Mouse (Mus musculus): ENCODE results near the gene Lgalsl. TPM values are rescaled to one million over a fixed set of nuclear protein-coding genes. Genes with fewer than 3 reads are reported as not detected.

Gene Lgalsl
- polyA plus RNA-seq, 2 experiments = 25.5 to 52.0 TPM

DNA sequence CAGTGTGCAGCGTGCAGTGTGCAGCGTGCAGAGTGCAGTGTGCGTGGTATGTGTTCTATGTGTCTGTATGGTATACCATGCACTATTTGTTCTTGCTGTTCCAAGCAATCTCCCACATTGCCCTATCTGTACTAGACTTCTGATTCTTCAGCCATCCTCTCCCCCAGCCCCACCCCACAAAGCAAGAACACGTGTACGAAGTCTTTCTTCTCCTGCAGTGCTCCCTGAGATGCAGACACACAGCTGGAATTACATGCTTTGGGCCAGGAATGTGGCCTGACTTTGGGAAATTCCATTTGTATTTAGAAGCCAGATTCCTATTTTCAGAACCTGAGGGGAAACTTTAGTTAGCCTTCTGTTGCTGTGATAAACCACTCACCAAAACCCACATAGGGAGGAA is 18.5 kb upstream of the Lgalsl start:
- no peak for TF ChIP-seq POLR2A (IDR thresholded peaks at IDR 0.05; ENCODE audit: borderline replicate concordance, extremely low read depth, insufficient read depth, insufficient read length)
- H3K4me1 ChIP-seq (ENCODE audit: control insufficient read depth, insufficient read depth, low read length) = 0 out of 2 replicates have a peak, but pooled peaks cover 14% of the 10 kb centered on the region
- no peaks in the 10 kb centered on the region for H3K36me3 ChIP-seq (ENCODE audit: control insufficient read depth, insufficient read depth, low read length)
- peak overlapping the region; percentile 28; the same call in 1 of the 2 replicates for H3K27ac ChIP-seq (replicated peaks; ENCODE audit: low read depth, low read length)
- H3K27me3 ChIP-seq (ENCODE audit: control insufficient read depth, insufficient read depth, low read length) = no peaks in the 10 kb centered on the region
- peak; percentile 63; the same call in 1 of the 2 replicates for ATAC-seq (ENCODE audit: low FRiP score, low read depth)
- 69% methylated on average over 5 of the region's 5 CpGs for WGBS
- no peak overlapping the region for H3K4me3 ChIP-seq (replicated peaks; ENCODE audit: low read length)
- H3K9me3 ChIP-seq (ENCODE audit: control insufficient read depth, low read length) = no peaks in the 10 kb centered on the region
- no peak overlapping the region for H3K4me2 ChIP-seq (replicated peaks; ENCODE audit: low read depth, low read length, severe bottlenecking)
- no peak for DNase-seq (ENCODE audit: low spot score)
- H3K9ac ChIP-seq (ENCODE audit: low read depth, low read length, severe bottlenecking) = no peak overlapping the region

- Histone ChIP-seq H3K36me3 (ENCODE audit: control insufficient read depth, insufficient read depth, low read length) (no peaks in the 10 kb centered on the region), H3K4me3 (replicated peaks; ENCODE audit: low read length) (no peak overlapping the region), H3K4me1 (ENCODE audit: control insufficient read depth, insufficient read depth, low read length) (no peaks in the 10 kb centered on the region), H3K9ac (ENCODE audit: low read depth, low read length, severe bottlenecking) (no peak overlapping the region), H3K9me3 (ENCODE audit: control insufficient read depth, low read length) (no peaks in the 10 kb centered on the region), H3K27ac (replicated peaks; ENCODE audit: low read depth, low read length) (no peak overlapping the region), H3K27me3 (ENCODE audit: control insufficient read depth, insufficient read depth, low read length) (no peaks in the 10 kb centered on the region), H3K4me2 (replicated peaks; ENCODE audit: low read depth, low read length, severe bottlenecking) (no peak overlapping the region)
- no peak for ATAC-seq (ENCODE audit: low FRiP score, low read depth)
- TF ChIP-seq POLR2A (IDR thresholded peaks at IDR 0.05; ENCODE audit: borderline replicate concordance, extremely low read depth, insufficient read depth, insufficient read length) = no peak
- no peak for DNase-seq (ENCODE audit: low spot score)
- 73% methylated on average over 5 of the region's 5 CpGs for WGBS
Observed at GRCm38 (mm10) chr11:20837366-20837765, 6.5 kb upstream of the Lgalsl start.

GRCm38 (mm10) chr11:20831600-20832137 is 813 bp upstream of the Lgalsl start:
- DNase-seq (ENCODE audit: low spot score) (no peak), ATAC-seq (ENCODE audit: low FRiP score, low read depth) (no peak)
- peaks cover 23% of the 10 kb centered on the region for H3K36me3 ChIP-seq (ENCODE audit: control insufficient read depth, insufficient read depth, low read length)
- H3K4me2 ChIP-seq (replicated peaks; ENCODE audit: low read depth, low read length, severe bottlenecking) = peak overlapping the region; percentile 83
- no peak for TF ChIP-seq POLR2A (IDR thresholded peaks at IDR 0.05; ENCODE audit: borderline replicate concordance, extremely low read depth, insufficient read depth, insufficient read length)
- H3K4me1 ChIP-seq (ENCODE audit: control insufficient read depth, insufficient read depth, low read length) = peaks cover 17% of the 10 kb centered on the region
- no peaks in the 10 kb centered on the region for H3K9me3 ChIP-seq (ENCODE audit: control insufficient read depth, low read length)
- H3K4me3 ChIP-seq (replicated peaks; ENCODE audit: low read length) = peak overlapping the region; percentile 83
- no peak overlapping the region for H3K27ac ChIP-seq (replicated peaks; ENCODE audit: low read depth, low read length)
- H3K9ac ChIP-seq (ENCODE audit: low read depth, low read length, severe bottlenecking) = peak overlapping the region; percentile 91
- no peaks in the 10 kb centered on the region for H3K27me3 ChIP-seq (ENCODE audit: control insufficient read depth, insufficient read depth, low read length)
- WGBS = 20% methylated on average over 11 of the region's 11 CpGs

GRCm38 (mm10) chr11:20829993-20830685 is 717 bp downstream of the Lgalsl start:
- peak; percentile 28; the same call in 1 of the 2 replicates for ATAC-seq (ENCODE audit: low FRiP score, low read depth)
- peak overlapping the region; percentile 83 for H3K4me3 ChIP-seq (replicated peaks; ENCODE audit: low read length)
- no peaks in the 10 kb centered on the region for H3K9me3 ChIP-seq (ENCODE audit: control insufficient read depth, low read length)
- no peaks in the 10 kb centered on the region for H3K27me3 ChIP-seq (ENCODE audit: control insufficient read depth, insufficient read depth, low read length)
- peaks cover 17% of the 10 kb centered on the region for H3K4me1 ChIP-seq (ENCODE audit: control insufficient read depth, insufficient read depth, low read length)
- no peak for TF ChIP-seq POLR2A (IDR thresholded peaks at IDR 0.05; ENCODE audit: borderline replicate concordance, extremely low read depth, insufficient read depth, insufficient read length)
- peak overlapping the region; percentile 83 for H3K4me2 ChIP-seq (replicated peaks; ENCODE audit: low read depth, low read length, severe bottlenecking)
- WGBS = 15% methylated on average over 20 of the region's 23 CpGs
- peak overlapping the region; percentile 91 for H3K9ac ChIP-seq (ENCODE audit: low read depth, low read length, severe bottlenecking)
- H3K27ac ChIP-seq (replicated peaks; ENCODE audit: low read depth, low read length) = peak overlapping the region; percentile 81
- peak; percentile 36 for DNase-seq (ENCODE audit: low spot score)
- H3K36me3 ChIP-seq (ENCODE audit: control insufficient read depth, insufficient read depth, low read length) = peaks cover 32% of the 10 kb centered on the region

GRCm38 (mm10) chr11:20829056-20829686 is 1.7 kb downstream of the Lgalsl start:
- Histone ChIP-seq H3K9me3 (ENCODE audit: control insufficient read depth, low read length) (no peaks in the 10 kb centered on the region), H3K4me2 (replicated peaks; ENCODE audit: low read depth, low read length, severe bottlenecking) (peak overlapping the region; percentile 83; the same call in 1 of the 2 replicates), H3K4me1 (ENCODE audit: control insufficient read depth, insufficient read depth, low read length) (peaks cover 17% of the 10 kb centered on the region), H3K36me3 (ENCODE audit: control insufficient read depth, insufficient read depth, low read length) (peaks cover 34% of the 10 kb centered on the region), H3K9ac (ENCODE audit: low read depth, low read length, severe bottlenecking) (no peak overlapping the region), H3K27ac (replicated peaks; ENCODE audit: low read depth, low read length) (no peak overlapping the region), H3K27me3 (ENCODE audit: control insufficient read depth, insufficient read depth, low read length) (no peaks in the 10 kb centered on the region), H3K4me3 (replicated peaks; ENCODE audit: low read length) (no peak overlapping the region)
- no peak for DNase-seq (ENCODE audit: low spot score)
- no peak for TF ChIP-seq POLR2A (IDR thresholded peaks at IDR 0.05; ENCODE audit: borderline replicate concordance, extremely low read depth, insufficient read depth, insufficient read length)
- ATAC-seq (ENCODE audit: low FRiP score, low read depth) = no peak
- whole genome bisulfite sequencing = 69% methylated on average over 9 of the region's 9 CpGs

Data from limb, embryonic 14.5 days (tissue).